Mouse (Mus musculus): Measurements from ENCODE around the gene Tmem161a. TPM values are rescaled to one million over a fixed set of nuclear protein-coding genes. Genes with fewer than 3 reads are reported as not detected.
"Not testable (repeated sequence)": the region's sequence is repeated elsewhere in the genome, so short reads cannot be mapped to it uniquely, and the experiment has no call there.

The Tmem161a gene
- polyA plus RNA-seq, 1 experiment from 2014 or later = 31.2 TPM

GRCm38 (mm10) chr8:70210538-70210937 lies 38.4 kb downstream of the Tmem161a start:
- Histone ChIP-seq H3K4me3 (replicated peaks; ENCODE audit: low read depth, low read length) (no peak overlapping the region), H3K4me2 (ENCODE audit: low read length) (0 out of 2 replicates have a peak overlapping the region, but pooled peaks have one; percentile 4), H3K36me3 (ENCODE audit: control insufficient read depth, insufficient read depth, low read length) (no peaks in the 10 kb centered on the region), H3K4me1 (ENCODE audit: control insufficient read depth, insufficient read depth, low read length) (0 out of 2 replicates have a peak, but pooled peaks cover 9% of the 10 kb centered on the region), H3K27ac (replicated peaks; ENCODE audit: low read depth, low read length) (no peak overlapping the region), H3K9me3 (ENCODE audit: control insufficient read depth, low read length) (no peaks in the 10 kb centered on the region), H3K27me3 (ENCODE audit: control insufficient read depth, insufficient read depth, low read length) (peaks cover 10% of the 10 kb centered on the region), H3K9ac (replicated peaks; ENCODE audit: low read length) (no peak overlapping the region)
- WGBS = 31% methylated on average over 8 of the region's 8 CpGs
- no peak for DNase-seq
- no peak for ATAC-seq (ENCODE audit: low FRiP score, low TSS enrichment)

- no peak overlapping the region for H3K27ac ChIP-seq (replicated peaks; ENCODE audit: low read depth, low read length)
- peak overlapping the region; percentile 97 for H3K4me2 ChIP-seq (ENCODE audit: low read length)
- H3K4me1 ChIP-seq (ENCODE audit: control insufficient read depth, insufficient read depth, low read length) = 0 out of 2 replicates have a peak, but pooled peaks cover 9% of the 10 kb centered on the region
- H3K36me3 ChIP-seq (ENCODE audit: control insufficient read depth, insufficient read depth, low read length) = no peaks in the 10 kb centered on the region
- H3K4me3 ChIP-seq (replicated peaks; ENCODE audit: low read depth, low read length) = peak overlapping the region; percentile 65
- peak overlapping the region; percentile 60 for H3K9ac ChIP-seq (replicated peaks; ENCODE audit: low read length)
- ATAC-seq (ENCODE audit: low FRiP score, low TSS enrichment) (no peak), DNase-seq (no peak)
- H3K9me3 ChIP-seq (ENCODE audit: control insufficient read depth, low read length) = no peaks in the 10 kb centered on the region
- H3K27me3 ChIP-seq (ENCODE audit: control insufficient read depth, insufficient read depth, low read length) = peaks cover 10% of the 10 kb centered on the region
- WGBS = 83% methylated on average over 1 of the region's 1 CpGs
Measured at GRCm38 (mm10) chr8:70211275-70211674, 39.1 kb downstream of the Tmem161a start.

- Histone ChIP-seq H3K9me3 (ENCODE audit: control insufficient read depth, low read length) (no peaks in the 10 kb centered on the region), H3K27me3 (ENCODE audit: control insufficient read depth, insufficient read depth, low read length) (peaks cover 10% of the 10 kb centered on the region), H3K4me3 (replicated peaks; ENCODE audit: low read depth, low read length) (peak overlapping the region; percentile 65), H3K4me2 (ENCODE audit: low read length) (peak overlapping the region; percentile 97), H3K9ac (replicated peaks; ENCODE audit: low read length) (peak overlapping the region; percentile 60), H3K4me1 (ENCODE audit: control insufficient read depth, insufficient read depth, low read length) (0 out of 2 replicates have a peak, but pooled peaks cover 9% of the 10 kb centered on the region), H3K27ac (replicated peaks; ENCODE audit: low read depth, low read length) (peak overlapping the region; percentile 70), H3K36me3 (ENCODE audit: control insufficient read depth, insufficient read depth, low read length) (no peaks in the 10 kb centered on the region)
- no peak for ATAC-seq (ENCODE audit: low FRiP score, low TSS enrichment)
- DNase-seq = no peak
- 3% methylated on average over 29 of the region's 31 CpGs for WGBS
Measured at GRCm38 (mm10) chr8:70211726-70212111, 39.6 kb downstream of the Tmem161a start.

GRCm38 (mm10) chr8:70212112-70213055 lies 40.2 kb downstream of the Tmem161a start, which contains the start of gene Slc25a42:
Slc25a42 (minus strand) TSS chr8:70212305.
- H3K4me3 ChIP-seq (replicated peaks; ENCODE audit: low read depth, low read length) = peak within 1 kb of the TSS; percentile 65
- H3K27ac ChIP-seq (replicated peaks; ENCODE audit: low read depth, low read length) = peak within 1 kb of the TSS; percentile 70
- peak within 1 kb of the TSS; percentile 97 for H3K4me2 ChIP-seq (ENCODE audit: low read length)
- under 1% methylated on average over 66 of the region's 66 CpGs for WGBS
- peak; percentile 99 for ATAC-seq (ENCODE audit: low FRiP score, low TSS enrichment)
- DNase-seq = peak; percentile 99
- H3K4me1 ChIP-seq (ENCODE audit: control insufficient read depth, insufficient read depth, low read length) = 0 out of 2 replicates have a peak, but pooled peaks cover 9% of the 10 kb centered on the region
- no peaks in the 10 kb centered on the region for H3K9me3 ChIP-seq (ENCODE audit: control insufficient read depth, low read length)
- H3K36me3 ChIP-seq (ENCODE audit: control insufficient read depth, insufficient read depth, low read length) = no peaks in the 10 kb centered on the region
- H3K9ac ChIP-seq (replicated peaks; ENCODE audit: low read length) = peak within 1 kb of the TSS; percentile 60
- H3K27me3 ChIP-seq (ENCODE audit: control insufficient read depth, insufficient read depth, low read length) = peaks cover 10% of the 10 kb centered on the region

- peaks cover 10% of the 10 kb centered on the region for H3K27me3 ChIP-seq (ENCODE audit: control insufficient read depth, insufficient read depth, low read length)
- H3K36me3 ChIP-seq (ENCODE audit: control insufficient read depth, insufficient read depth, low read length) = no peaks in the 10 kb centered on the region
- 80% methylated on average over 3 of the region's 3 CpGs for WGBS
- no peak overlapping the region for H3K4me3 ChIP-seq (replicated peaks; ENCODE audit: low read depth, low read length)
- no peak overlapping the region for H3K9ac ChIP-seq (replicated peaks; ENCODE audit: low read length)
- 0 out of 2 replicates have a peak, but pooled peaks cover 9% of the 10 kb centered on the region for H3K4me1 ChIP-seq (ENCODE audit: control insufficient read depth, insufficient read depth, low read length)
- H3K27ac ChIP-seq (replicated peaks; ENCODE audit: low read depth, low read length) = no peak overlapping the region
- H3K9me3 ChIP-seq (ENCODE audit: control insufficient read depth, low read length) = no peaks in the 10 kb centered on the region
- ATAC-seq (ENCODE audit: low FRiP score, low TSS enrichment) (no peak), DNase-seq (no peak)
- no peak overlapping the region for H3K4me2 ChIP-seq (ENCODE audit: low read length)
Measured at GRCm38 (mm10) chr8:70214411-70214810, 42.3 kb downstream of the Tmem161a start.

GRCm38 (mm10) chr8:70215092-70215491 lies 42.9 kb downstream of the Tmem161a start:
- H3K4me1 ChIP-seq (ENCODE audit: control insufficient read depth, insufficient read depth, low read length) = 0 out of 2 replicates have a peak, but pooled peaks cover 9% of the 10 kb centered on the region
- ATAC-seq (ENCODE audit: low FRiP score, low TSS enrichment) (no peak), DNase-seq (no peak)
- 69% methylated on average over 5 of the region's 5 CpGs for WGBS
- H3K4me3 ChIP-seq (replicated peaks; ENCODE audit: low read depth, low read length) = no peak overlapping the region
- H3K4me2 ChIP-seq (ENCODE audit: low read length) = no peak overlapping the region
- H3K9me3 ChIP-seq (ENCODE audit: control insufficient read depth, low read length) = no peaks in the 10 kb centered on the region
- H3K27ac ChIP-seq (replicated peaks; ENCODE audit: low read depth, low read length) = no peak overlapping the region
- peaks cover under 1% of the 10 kb centered on the region; the same call in 1 of the 2 replicates for H3K36me3 ChIP-seq (ENCODE audit: control insufficient read depth, insufficient read depth, low read length)
- peaks cover 10% of the 10 kb centered on the region for H3K27me3 ChIP-seq (ENCODE audit: control insufficient read depth, insufficient read depth, low read length)
- no peak overlapping the region for H3K9ac ChIP-seq (replicated peaks; ENCODE audit: low read length)

GRCm38 (mm10) chr8:70216161-70216560 lies 44.0 kb downstream of the Tmem161a start:
- H3K9me3 ChIP-seq (ENCODE audit: control insufficient read depth, low read length); ATAC-seq (ENCODE audit: low FRiP score, low TSS enrichment); DNase-seq; H3K4me3 ChIP-seq (replicated peaks; ENCODE audit: low read depth, low read length); H3K27me3 ChIP-seq (ENCODE audit: control insufficient read depth, insufficient read depth, low read length); H3K4me2 ChIP-seq (ENCODE audit: low read length); H3K27ac ChIP-seq (replicated peaks; ENCODE audit: low read depth, low read length); H3K4me1 ChIP-seq (ENCODE audit: control insufficient read depth, insufficient read depth, low read length); H3K9ac ChIP-seq (replicated peaks; ENCODE audit: low read length): not testable (repeated sequence)
- WGBS = 71% methylated on average over 3 of the region's 3 CpGs
- peaks cover 12% of the 10 kb centered on the region for H3K36me3 ChIP-seq (ENCODE audit: control insufficient read depth, insufficient read depth, low read length)

GRCm38 (mm10) chr8:70216566-70216965 lies 44.4 kb downstream of the Tmem161a start:
- Histone ChIP-seq H3K4me2 (ENCODE audit: low read length) (no peak overlapping the region), H3K9me3 (ENCODE audit: control insufficient read depth, low read length) (no peaks in the 10 kb centered on the region), H3K4me1 (ENCODE audit: control insufficient read depth, insufficient read depth, low read length) (0 out of 2 replicates have a peak, but pooled peaks cover 6% of the 10 kb centered on the region), H3K27me3 (ENCODE audit: control insufficient read depth, insufficient read depth, low read length) (no peaks in the 10 kb centered on the region), H3K9ac (replicated peaks; ENCODE audit: low read length) (no peak overlapping the region), H3K4me3 (replicated peaks; ENCODE audit: low read depth, low read length) (no peak overlapping the region), H3K27ac (replicated peaks; ENCODE audit: low read depth, low read length) (no peak overlapping the region), H3K36me3 (ENCODE audit: control insufficient read depth, insufficient read depth, low read length) (peaks cover 16% of the 10 kb centered on the region)
- ATAC-seq (ENCODE audit: low FRiP score, low TSS enrichment) (no peak), DNase-seq (peak; percentile 17)
- 65% methylated on average over 1 of the region's 1 CpGs for WGBS
